Mouse (Mus musculus) E14TG2a.4 (cell line): ENCODE data around the gene Dqx1.

Experiments used
- CTCF ChIP-seq: conservative IDR thresholded peaks from 2 replicates; pipeline ENCODE4 v1.5.1; 2014; ENCODE audit warnings: low read length
- NANOG ChIP-seq: IDR thresholded peaks from 2 replicates; pipeline ENCODE4 v1.6.1; 2014; ENCODE audit warnings: borderline replicate concordance, low read length, mixed read lengths
- POU5F1 ChIP-seq: IDR thresholded peaks from 2 replicates; pipeline ENCODE4 v1.6.1; 2014; ENCODE audit warnings: low read length, borderline replicate concordance

DNA sequence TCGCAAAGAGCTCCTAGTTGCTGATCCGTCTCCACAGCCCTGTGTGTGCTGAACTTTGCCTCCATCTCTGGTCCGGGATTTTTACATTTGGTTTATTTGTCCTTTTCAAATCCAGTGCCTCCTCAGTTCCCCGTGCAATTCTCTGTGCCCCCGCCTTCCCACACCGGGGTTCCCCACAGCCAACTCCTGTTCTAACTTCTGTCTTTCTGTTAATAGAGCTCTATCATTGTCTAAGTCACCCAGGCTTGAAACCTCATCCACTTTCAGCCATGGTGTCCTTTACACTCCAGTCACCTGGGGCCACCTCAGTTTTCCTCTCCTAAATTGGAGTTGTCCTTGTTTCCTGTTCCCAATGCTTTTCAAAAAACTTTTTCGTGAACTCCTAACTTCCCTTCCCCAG lies 46.4 kb upstream of the Dqx1 start:
- TF ChIP-seq CTCF, result no peak
- TF ChIP-seq NANOG, result no peak
- TF ChIP-seq POU5F1, result no peak
